Mouse (Mus musculus) bone marrow macrophage, adult 2 months (primary cell): ENCODE data around the gene Galnt17.

Source experiments
- CTCF ChIP-seq: IDR thresholded peaks from 2 replicates; pipeline ENCODE4 v1.5.1; 2012; ENCODE audit warnings: low read depth, mild to moderate bottlenecking, low read length, moderate library complexity
- POLR2A ChIP-seq: IDR thresholded peaks from 2 replicates; pipeline ENCODE4 v1.6.1; 2012; ENCODE audit warnings: mild to moderate bottlenecking, low read depth, low read length, borderline replicate concordance

DNA sequence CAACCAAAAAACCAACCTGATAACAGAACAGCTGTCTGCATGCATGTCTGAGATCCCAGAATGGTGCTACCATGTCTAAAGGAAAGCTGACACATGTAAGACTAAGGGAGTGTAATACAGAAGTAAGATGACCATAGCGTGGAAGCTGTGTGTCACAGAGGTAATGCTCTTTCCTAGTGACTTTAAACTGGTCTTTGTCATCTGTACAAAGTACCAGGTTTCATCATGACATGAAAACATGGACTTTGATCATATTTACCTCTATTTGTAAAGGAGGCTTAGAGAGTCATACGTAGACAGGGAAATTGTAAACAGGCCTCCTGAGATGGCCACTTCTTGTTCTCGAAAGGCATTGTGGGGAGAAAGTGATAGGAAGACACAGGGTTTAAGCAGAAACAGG lies 449.6 kb downstream of the Galnt17 start:
- TF ChIP-seq CTCF (no peak), POLR2A (no peak)
